Mouse (Mus musculus) midbrain, embryonic 13.5 days (tissue): ENCODE results near the gene Cdkl4. TPM values are rescaled to one million over a fixed set of nuclear protein-coding genes. Genes with fewer than 3 reads are reported as not detected.
A peak's percentile ranks its signal among the peaks of the same experiment; 100 is the strongest.

Experiments used
- ATAC-seq: fragments of 200-750 bp; cut with Nextera tagmentation; 2 replicates; pipeline ENCODE4 v1.8.0; 2017; ENCODE audit warnings: mild to moderate bottlenecking, moderate TSS enrichment, moderate library complexity
- H3K27ac ChIP-seq: fragments of 300-500 bp; sonication (generic); 2 replicates; pipeline ENCODE4 v1.5.1; 2015; ENCODE audit warnings: inconsistent platforms, mild to moderate bottlenecking, moderate library complexity
- H3K27me3 ChIP-seq: fragments of 300-500 bp; sonication (generic); 2 replicates; pipeline ENCODE4 v1.6.1; 2015; ENCODE audit warnings: mild to moderate bottlenecking, inconsistent platforms
- H3K36me3 ChIP-seq: fragments of 300-500 bp; sonication (generic); 2 replicates; pipeline ENCODE4 v1.6.1; 2015; ENCODE audit warnings: mild to moderate bottlenecking, inconsistent platforms
- H3K4me1 ChIP-seq: fragments of 300-500 bp; sonication (generic); replicated peaks from 2 replicates; pipeline ENCODE4 v1.6.1; 2015; ENCODE audit warnings: inconsistent platforms
- H3K4me2 ChIP-seq: fragments of 300-500 bp; sonication (generic); replicated peaks from 2 replicates; pipeline ENCODE4 v1.6.1; 2015; ENCODE audit warnings: moderate library complexity, mild to moderate bottlenecking, inconsistent platforms
- H3K4me3 ChIP-seq: fragments of 300-500 bp; sonication (generic); replicated peaks from 2 replicates; pipeline ENCODE4 v1.5.1; 2015; ENCODE audit warnings: mild to moderate bottlenecking, inconsistent platforms
- H3K9ac ChIP-seq: fragments of 300-500 bp; sonication (generic); replicated peaks from 2 replicates; pipeline ENCODE4 v1.6.1; 2015; ENCODE audit warnings: mild to moderate bottlenecking, inconsistent platforms
- H3K9me3 ChIP-seq: fragments of 300-500 bp; sonication (generic); 2 replicates; pipeline ENCODE4 v1.6.1; 2016; ENCODE audit warnings: mild to moderate bottlenecking, inconsistent platforms
- WGBS: fragments of 180-500 bp; shearing (Covaris S2); methylation state at CpG from one replicate; pipeline ENCODE4 v1.1.7; 2015; 5-methylcytosine and 5-hydroxymethylcytosine counted together
- polyA plus RNA-seq: library from polyadenylated mRNA; unstranded; fragments of >200 nt; fragmentation: Nextera tagmentation; extraction: Ambion mirVana; gene quantifications from 2 replicates; pipeline ENCODE4 v1.2.1, GENCODE M21; 2015

Cdkl4 gene
- polyA plus RNA-seq, 1 experiment from 2014 or later = 2.9 TPM

- Histone ChIP-seq H3K4me3 (no peak overlapping the region), H3K27ac (no peak overlapping the region), H3K4me2 (no peak overlapping the region), H3K9ac (no peak overlapping the region), H3K36me3 (no peaks in the 10 kb centered on the region), H3K27me3 (no peaks in the 10 kb centered on the region), H3K4me1 (no peaks in the 10 kb centered on the region), H3K9me3 (no peaks in the 10 kb centered on the region)
- WGBS = 95% methylated on average over 4 of the region's 4 CpGs
- no peak for ATAC-seq
Measured at GRCm38 (mm10) chr17:80492811-80493210, 84.8 kb downstream of the Cdkl4 start.

- ATAC-seq = no peak
- H3K4me2 ChIP-seq = no peak overlapping the region
- 99% methylated on average over 4 of the region's 4 CpGs for WGBS
- H3K4me1 ChIP-seq = no peaks in the 10 kb centered on the region
- no peak overlapping the region for H3K9ac ChIP-seq
- H3K9me3 ChIP-seq = no peaks in the 10 kb centered on the region
- H3K27ac ChIP-seq = no peak overlapping the region
- H3K36me3 ChIP-seq = no peaks in the 10 kb centered on the region
- no peak overlapping the region for H3K4me3 ChIP-seq
- H3K27me3 ChIP-seq = no peaks in the 10 kb centered on the region
Measured at GRCm38 (mm10) chr17:80492274-80492673, 85.3 kb downstream of the Cdkl4 start.

GRCm38 (mm10) chr17:80490166-80490565, 87.4 kb downstream of the Cdkl4 start:
- no peaks in the 10 kb centered on the region for H3K27me3 ChIP-seq
- no peak for ATAC-seq
- H3K4me3 ChIP-seq = no peak overlapping the region
- H3K9me3 ChIP-seq = no peaks in the 10 kb centered on the region
- no peaks in the 10 kb centered on the region for H3K36me3 ChIP-seq
- no peak overlapping the region for H3K27ac ChIP-seq
- H3K9ac ChIP-seq = no peak overlapping the region
- 67% methylated on average over 5 of the region's 5 CpGs for WGBS
- H3K4me2 ChIP-seq = no peak overlapping the region
- H3K4me1 ChIP-seq = no peaks in the 10 kb centered on the region

- ATAC-seq = no peak
- WGBS = 81% methylated on average over 3 of the region's 3 CpGs
Measured at GRCm38 (mm10) chr17:80488918-80489317, 88.7 kb downstream of the Cdkl4 start.

GRCm38 (mm10) chr17:80485160-80485559, 92.5 kb downstream of the Cdkl4 start:
- Histone ChIP-seq H3K9ac (no peak overlapping the region), H3K27me3 (no peaks in the 10 kb centered on the region), H3K4me1 (peaks cover 18% of the 10 kb centered on the region), H3K4me2 (no peak overlapping the region), H3K4me3 (no peak overlapping the region), H3K9me3 (no peaks in the 10 kb centered on the region), H3K36me3 (no peaks in the 10 kb centered on the region), H3K27ac (no peak overlapping the region)
- WGBS = 92% methylated on average over 5 of the region's 5 CpGs
- ATAC-seq = no peak

More at GRCm38 (mm10) chr17:80488918-80489317, 88.7 kb downstream of the Cdkl4 start:
- Histone ChIP-seq H3K36me3 (no peaks in the 10 kb centered on the region), H3K4me3 (no peak overlapping the region), H3K9me3 (no peaks in the 10 kb centered on the region), H3K4me2 (no peak overlapping the region), H3K9ac (no peak overlapping the region), H3K27me3 (no peaks in the 10 kb centered on the region), H3K27ac (no peak overlapping the region), H3K4me1 (no peaks in the 10 kb centered on the region)

- Histone ChIP-seq H3K4me2 (peak overlapping the region; percentile 68), H3K27ac (peak overlapping the region; percentile 98), H3K4me3 (peak overlapping the region; percentile 98), H3K27me3 (no peaks in the 10 kb centered on the region), H3K9ac (peak overlapping the region; percentile 98), H3K9me3 (no peaks in the 10 kb centered on the region), H3K4me1 (peaks cover 37% of the 10 kb centered on the region), H3K36me3 (peaks cover 7% of the 10 kb centered on the region; the same call in 1 of the 2 replicates)
- ATAC-seq = no peak
- WGBS = 26% methylated on average over 7 of the region's 7 CpGs
Measured at GRCm38 (mm10) chr17:80480855-80481224, 96.8 kb downstream of the Cdkl4 start.

GRCm38 (mm10) chr17:80480031-80480854, 97.4 kb downstream of the Cdkl4 start, which contains the start of gene Sos1:
Sos1 (minus strand) TSS chr17:80480453.
- under 1% methylated on average over 68 of the region's 90 CpGs for WGBS
- H3K4me3 ChIP-seq = peak within 1 kb of the TSS; percentile 98
- peak within 1 kb of the TSS; percentile 98 for H3K9ac ChIP-seq
- ATAC-seq = peak; percentile 84
- no peaks in the 10 kb centered on the region for H3K9me3 ChIP-seq
- peak within 1 kb of the TSS; percentile 98 for H3K27ac ChIP-seq
- no peaks in the 10 kb centered on the region for H3K27me3 ChIP-seq
- H3K4me1 ChIP-seq = peaks cover 37% of the 10 kb centered on the region
- peaks cover 7% of the 10 kb centered on the region; the same call in 1 of the 2 replicates for H3K36me3 ChIP-seq
- H3K4me2 ChIP-seq = peak within 1 kb of the TSS; percentile 68

- peak overlapping the region; percentile 98 for H3K27ac ChIP-seq
- peak; percentile 49 for ATAC-seq
- H3K4me3 ChIP-seq = peak overlapping the region; percentile 98
- H3K4me2 ChIP-seq = peak overlapping the region; percentile 68
- peak overlapping the region; percentile 98 for H3K9ac ChIP-seq
- H3K4me1 ChIP-seq = peaks cover 37% of the 10 kb centered on the region
- H3K27me3 ChIP-seq = no peaks in the 10 kb centered on the region
- no peaks in the 10 kb centered on the region for H3K9me3 ChIP-seq
- peaks cover 7% of the 10 kb centered on the region; the same call in 1 of the 2 replicates for H3K36me3 ChIP-seq
- WGBS = under 1% methylated on average over 48 of the region's 71 CpGs
Measured at GRCm38 (mm10) chr17:80479295-80480030, 98.2 kb downstream of the Cdkl4 start.

GRCm38 (mm10) chr17:80477679-80478078, 99.9 kb downstream of the Cdkl4 start:
- Histone ChIP-seq H3K27ac (no peak overlapping the region), H3K9me3 (no peaks in the 10 kb centered on the region), H3K4me3 (0 out of 2 replicates have a peak overlapping the region, but pooled peaks have one; percentile 98), H3K9ac (no peak overlapping the region), H3K4me1 (peaks cover 38% of the 10 kb centered on the region), H3K27me3 (no peaks in the 10 kb centered on the region), H3K4me2 (peak overlapping the region; percentile 68; the same call in 1 of the 2 replicates), H3K36me3 (peaks cover 7% of the 10 kb centered on the region; the same call in 1 of the 2 replicates)
- 90% methylated on average over 2 of the region's 2 CpGs for WGBS
- ATAC-seq = no peak

GRCm38 (mm10) chr17:80476496-80476895, 101.1 kb downstream of the Cdkl4 start:
- H3K27ac ChIP-seq = no peak overlapping the region
- H3K4me2 ChIP-seq = no peak overlapping the region
- H3K36me3 ChIP-seq = peaks cover 7% of the 10 kb centered on the region; the same call in 1 of the 2 replicates
- peaks cover 38% of the 10 kb centered on the region for H3K4me1 ChIP-seq
- no peak overlapping the region for H3K4me3 ChIP-seq
- H3K9me3 ChIP-seq = no peaks in the 10 kb centered on the region
- 96% methylated on average over 4 of the region's 4 CpGs for WGBS
- H3K9ac ChIP-seq = no peak overlapping the region
- no peaks in the 10 kb centered on the region for H3K27me3 ChIP-seq
- ATAC-seq = no peak
